Mouse (Mus musculus) kidney, postnatal 14 days (tissue): Measurements from ENCODE around the gene Fgf3.

Experiments
- DNase-seq: peaks from one replicate; pipeline ENCODE4 v3.0.0; 2022; ENCODE audit warnings: mixed read lengths

Fgf3 gene

DNA sequence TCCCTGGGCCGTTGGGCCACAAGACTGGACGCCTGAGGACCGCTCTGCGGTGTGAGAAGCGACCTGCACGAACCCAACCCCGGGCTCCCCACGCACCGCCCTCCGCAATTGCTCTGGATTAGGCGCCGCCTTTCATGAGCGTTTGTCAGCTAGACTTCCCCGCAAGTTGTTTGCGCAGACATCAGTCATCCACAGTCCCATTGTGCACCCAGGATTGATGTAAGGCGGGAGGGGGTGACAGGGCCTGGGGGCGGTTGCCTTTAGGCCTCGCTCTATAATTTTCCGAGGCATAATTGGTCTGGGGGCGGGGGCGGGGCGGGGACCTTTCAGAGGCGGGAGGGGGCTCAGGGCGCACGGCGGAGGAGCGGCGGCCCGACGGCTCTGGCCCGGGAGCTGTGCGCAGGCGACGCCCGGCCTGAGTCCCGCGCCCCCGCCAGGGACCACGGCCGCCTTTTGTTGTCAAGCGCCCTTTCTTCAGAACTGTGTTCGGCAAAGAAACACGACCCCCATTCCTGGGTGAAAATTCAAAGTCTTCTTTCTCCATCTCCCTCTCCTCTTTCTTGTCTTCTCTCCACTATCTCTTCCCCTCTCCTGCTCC, at the start of gene Fgf3:
Fgf3 (plus strand) TSS at position 193 of the 598 bp plus-strand sequence.
- DNase-seq, result no peak

DNA sequence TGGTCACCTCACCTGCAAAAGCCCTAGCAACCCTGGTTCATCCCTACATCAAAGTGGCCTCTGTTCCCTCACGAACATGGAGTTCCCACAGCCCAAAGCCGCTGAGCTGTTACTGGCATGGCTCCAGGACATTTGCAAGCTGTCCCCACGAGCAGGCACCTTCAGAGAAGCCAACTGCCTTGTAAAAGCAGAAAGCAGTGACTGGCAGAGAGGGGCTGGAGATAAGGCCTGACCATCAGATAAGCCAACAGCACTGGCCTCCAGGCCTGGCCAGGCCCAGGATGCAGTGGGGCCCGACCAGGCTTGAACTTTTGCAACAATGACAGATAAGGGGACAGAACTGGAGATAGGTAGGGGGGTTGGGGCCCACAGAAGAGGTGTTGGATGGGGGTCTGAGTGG, 49.3 kb upstream of the Fgf3 start:
- DNase-seq, result peak; percentile 34

DNA sequence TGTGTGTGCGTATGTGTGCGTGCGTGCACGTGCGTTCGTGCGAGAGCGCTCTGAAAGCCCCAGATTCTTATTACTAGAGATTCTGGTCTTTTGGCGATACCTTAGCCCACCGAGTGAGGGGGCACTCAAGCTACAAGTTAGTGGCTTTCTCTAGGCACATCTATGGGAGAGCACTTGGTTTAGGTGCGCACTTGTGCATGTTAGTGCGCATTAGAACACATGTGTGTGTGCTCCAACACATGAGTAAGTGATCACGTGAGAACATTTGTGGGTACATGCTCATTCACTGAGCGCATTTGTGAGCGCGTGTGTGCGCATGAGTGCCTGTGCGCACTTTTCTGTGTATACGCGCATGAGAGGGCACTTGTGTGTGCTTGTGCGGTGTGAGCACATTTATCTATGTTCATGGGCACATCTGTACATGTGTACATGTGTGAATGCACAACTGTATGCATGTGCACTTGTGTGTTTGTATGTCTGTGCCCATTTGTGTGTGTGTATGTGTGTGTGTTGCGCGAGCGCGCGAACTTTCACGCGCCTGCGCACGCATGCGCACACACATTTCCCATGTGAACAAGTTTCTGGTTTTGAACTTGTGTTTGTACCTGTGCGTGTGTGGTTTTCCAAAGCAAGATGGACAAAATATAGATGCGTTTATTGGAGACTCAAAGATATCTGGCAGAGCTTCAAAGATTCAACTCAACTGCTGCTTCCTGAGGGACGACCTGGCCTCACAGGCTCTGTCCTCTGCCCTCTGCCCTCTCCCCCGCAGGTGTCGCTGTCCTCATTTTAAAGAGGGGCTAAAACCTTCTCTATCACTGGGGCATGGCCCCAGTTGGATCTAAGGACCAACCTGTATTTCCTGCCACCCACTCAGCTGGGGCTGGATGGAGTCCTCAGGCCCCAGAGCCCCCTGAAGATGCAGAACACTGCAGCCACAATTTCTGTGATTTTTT, 48.0 kb upstream of the Fgf3 start:
- no peak for DNase-seq

GRCm38 (mm10) chr7:144791426-144791825, 46.5 kb upstream of the Fgf3 start:
- DNase-seq, result no peak

DNA sequence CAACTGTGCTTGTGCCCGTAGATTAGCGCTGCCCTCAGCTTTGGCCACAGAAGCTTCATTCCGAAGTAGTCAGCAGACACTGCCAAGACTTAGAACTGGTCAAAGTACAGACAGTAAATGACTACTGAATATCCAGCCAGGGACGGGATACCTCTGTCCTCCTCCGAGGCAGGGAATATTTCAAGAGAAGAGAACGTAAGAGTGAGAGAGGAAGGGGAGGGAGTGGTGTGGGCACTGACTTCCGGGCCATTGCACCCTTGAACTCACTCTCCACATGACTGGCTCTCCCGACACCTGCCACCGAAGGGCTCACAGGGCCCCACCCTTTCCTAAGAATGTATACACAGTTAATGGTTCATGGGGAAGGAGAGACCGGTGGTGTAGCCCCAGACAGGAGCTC, 44.6 kb upstream of the Fgf3 start:
- DNase-seq, result peak; percentile 67

DNA sequence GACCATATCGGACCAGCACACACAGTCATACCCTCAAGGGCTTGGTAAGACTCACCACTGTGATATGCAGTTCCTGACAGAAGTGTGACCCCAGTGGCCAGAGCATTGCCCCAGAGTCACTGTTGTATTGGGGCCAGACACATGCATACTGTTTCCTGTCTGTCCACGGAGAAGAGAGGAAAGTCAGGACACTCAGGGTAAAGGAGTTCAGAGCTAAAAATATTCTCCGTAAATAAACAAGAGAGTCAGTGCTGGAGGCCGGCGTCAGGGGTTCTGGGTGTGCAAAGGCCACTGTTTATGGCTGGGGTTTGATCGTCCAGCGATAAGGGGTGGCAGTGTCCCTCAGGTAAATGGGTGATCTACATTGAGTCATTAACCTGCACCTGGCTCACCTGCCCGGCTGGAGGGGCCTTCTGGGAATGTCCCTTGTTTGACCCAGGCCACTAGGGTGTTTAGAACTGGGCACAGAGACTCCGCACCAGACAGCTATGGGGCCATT, 41.9 kb upstream of the Fgf3 start:
- DNase-seq, result no peak

GRCm38 (mm10) chr7:144796986-144797735, 40.7 kb upstream of the Fgf3 start:
- no peak for DNase-seq

- DNase-seq, result peak; percentile 41
Measured at GRCm38 (mm10) chr7:144798471-144798870, 39.4 kb upstream of the Fgf3 start.

- no peak for DNase-seq
Measured at GRCm38 (mm10) chr7:144807036-144807435, 30.8 kb upstream of the Fgf3 start.

DNA sequence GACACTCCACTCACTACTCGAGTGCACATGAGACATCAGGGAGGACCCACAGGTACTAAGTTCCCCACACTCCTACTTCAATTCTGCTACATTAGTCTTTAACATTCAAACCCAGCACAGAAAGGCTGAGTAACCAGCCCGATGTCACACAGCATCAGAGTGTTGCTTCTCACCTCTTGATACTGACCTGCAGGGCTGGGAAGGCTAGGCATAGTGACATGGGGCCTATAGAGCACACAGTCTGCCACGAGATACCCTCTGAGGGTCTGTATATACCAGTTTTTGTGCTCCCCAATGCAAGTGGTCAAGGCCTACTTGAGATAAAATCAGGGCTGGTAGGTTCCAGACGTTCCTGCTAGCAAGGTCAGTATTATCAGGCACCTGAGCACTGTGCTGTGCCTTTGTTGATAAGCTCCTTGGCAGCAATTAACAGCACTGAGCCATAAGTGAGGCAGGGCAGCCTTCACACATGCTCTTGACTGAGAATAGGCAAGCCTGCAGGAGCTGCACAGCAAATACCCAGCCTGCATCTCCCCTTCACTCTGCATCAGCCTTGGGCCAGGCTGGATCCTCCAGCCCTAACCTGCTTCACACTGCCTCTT, 29.8 kb upstream of the Fgf3 start:
- no peak for DNase-seq

DNA sequence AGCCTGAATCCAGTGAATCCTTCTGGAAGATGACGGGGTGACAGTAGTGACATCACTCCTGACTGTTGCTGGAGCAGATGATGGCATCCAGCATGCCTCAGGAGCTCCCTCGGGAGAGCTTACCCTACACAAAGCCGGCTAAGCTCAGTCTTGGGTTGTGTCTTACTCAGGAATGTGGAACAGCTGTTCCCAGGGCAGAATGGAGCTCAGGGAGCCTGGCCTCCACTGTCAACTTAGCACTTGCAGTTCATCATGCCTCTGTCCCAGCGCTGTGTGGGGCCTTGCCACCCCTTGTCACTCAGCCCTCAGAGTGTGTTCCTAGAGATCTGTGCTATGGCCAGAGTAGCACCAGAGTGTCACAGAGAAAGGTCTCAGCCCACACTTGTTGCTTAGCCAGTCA, 26.4 kb upstream of the Fgf3 start:
- DNase-seq, result peak; percentile 9

DNA sequence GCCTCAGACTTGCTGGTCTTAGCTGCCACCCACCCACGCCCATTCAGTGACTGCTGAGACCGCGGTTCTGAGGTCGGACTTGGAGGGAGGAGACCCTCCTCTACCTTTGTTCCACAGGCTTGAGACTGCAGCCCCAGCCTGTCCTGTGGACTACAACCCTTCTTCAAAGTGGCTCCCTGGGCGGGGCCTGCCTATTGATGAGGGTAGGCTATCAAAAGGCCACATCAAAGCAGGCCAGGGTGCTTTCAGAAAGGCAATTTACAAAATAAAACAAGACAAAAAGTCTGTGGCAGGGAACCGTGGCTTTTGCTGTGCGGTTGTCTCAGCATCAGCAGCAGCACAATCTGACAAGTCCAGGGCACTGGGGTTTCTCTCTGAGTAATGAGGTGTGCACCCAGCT, 16.0 kb upstream of the Fgf3 start:
- DNase-seq, result no peak

DNA sequence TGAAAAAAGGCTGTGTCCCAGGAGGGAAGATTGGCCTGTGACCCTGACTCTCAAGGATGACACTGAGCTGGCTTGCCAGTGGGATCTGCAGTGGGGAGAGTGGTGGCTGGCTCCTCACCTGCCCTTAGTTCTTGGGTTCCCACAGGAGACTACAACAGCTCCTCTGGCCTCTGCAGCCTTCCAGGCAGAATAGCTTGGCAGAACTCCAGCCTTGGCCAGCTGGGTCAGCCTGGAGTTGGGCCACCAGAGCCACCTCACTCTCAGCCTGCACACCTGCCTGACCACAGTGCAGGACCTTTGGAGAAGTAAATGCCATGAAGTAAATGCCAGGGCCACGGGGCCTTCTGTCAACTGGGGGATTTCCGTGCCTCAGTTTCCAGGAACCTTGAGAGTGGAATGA, 13.9 kb upstream of the Fgf3 start:
- DNase-seq, result peak; percentile 18

DNA sequence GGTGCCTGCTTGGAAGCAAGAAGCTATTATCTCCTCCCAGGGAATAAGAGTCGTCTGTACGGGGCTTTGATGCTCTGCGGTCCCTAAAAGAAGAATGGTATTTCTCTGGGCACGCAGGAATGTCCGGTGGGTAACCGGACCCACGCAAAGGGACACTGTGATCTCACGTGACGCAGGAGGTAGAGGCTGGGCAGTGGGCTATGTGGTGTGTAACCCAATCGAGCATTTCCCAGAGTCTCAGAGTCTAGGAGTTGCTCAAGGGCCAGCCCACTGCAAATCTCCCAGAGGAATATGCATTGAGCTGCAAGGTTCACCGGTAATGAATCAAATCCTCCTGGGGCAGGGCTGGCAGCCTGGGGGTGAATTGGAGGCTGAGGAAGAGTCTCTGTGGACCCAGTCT, 9.5 kb upstream of the Fgf3 start:
- DNase-seq, result no peak

- DNase-seq, result peak; percentile 11
Measured at GRCm38 (mm10) chr7:144838522-144839503, 930 bp downstream of the Fgf3 start.

GRCm38 (mm10) chr7:144846158-144846557, 8.3 kb downstream of the Fgf3 start:
- DNase-seq, result peak; percentile 28

DNA sequence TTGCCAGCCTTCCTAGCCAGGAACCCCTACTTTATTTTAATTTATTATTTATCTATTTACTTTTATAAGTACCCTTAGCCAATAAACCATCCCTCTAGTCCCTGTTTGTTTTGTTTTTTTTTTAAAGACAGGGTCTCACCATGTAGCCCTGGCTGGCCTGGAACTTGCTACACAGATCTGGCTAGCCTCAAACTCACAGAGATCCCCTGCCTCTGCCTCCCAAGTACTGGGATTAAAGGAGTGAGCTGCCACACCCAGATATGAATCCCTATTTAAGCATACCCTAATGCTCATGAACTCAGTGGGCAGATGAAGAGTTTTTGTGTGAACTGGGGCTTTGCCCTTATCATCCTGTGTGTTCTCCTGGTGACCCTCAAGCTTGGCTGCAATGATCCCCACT, 9.2 kb downstream of the Fgf3 start, which contains the start of gene Fgf4:
Fgf4 (plus strand) TSS at position 301 of the 400 bp plus-strand sequence.
- no peak for DNase-seq

DNA sequence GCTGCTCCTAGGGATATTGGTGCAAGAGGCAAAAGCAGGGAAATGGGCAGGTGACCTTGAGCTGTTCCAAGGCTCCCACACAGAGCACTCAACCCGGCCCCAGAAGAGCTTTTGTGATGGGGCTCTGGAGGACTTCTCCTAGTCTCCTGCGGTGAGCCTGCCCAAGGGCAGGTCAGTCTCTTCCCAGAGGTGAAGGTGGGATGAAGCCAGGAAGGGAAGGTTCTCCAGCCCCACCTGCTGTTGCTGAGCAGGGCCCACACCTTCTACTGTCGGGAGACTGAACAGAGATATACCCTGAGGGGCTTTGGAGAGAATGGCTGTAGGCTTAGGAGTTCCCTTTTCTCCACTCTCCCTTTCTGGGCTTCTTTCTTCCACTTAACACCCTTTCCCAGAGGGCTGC, 13.4 kb downstream of the Fgf3 start:
- no peak for DNase-seq

- DNase-seq, result no peak
Measured at GRCm38 (mm10) chr7:144854966-144855365, 17.1 kb downstream of the Fgf3 start.

GRCm38 (mm10) chr7:144857158-144857557, 19.3 kb downstream of the Fgf3 start:
- DNase-seq, result no peak

- DNase-seq, result no peak
Measured at GRCm38 (mm10) chr7:144857826-144858342, 20.0 kb downstream of the Fgf3 start.
